Mouse (Mus musculus) cortical plate, adult 2 months (tissue): ENCODE data around the gene Bmpr1a.

Source experiments
- CTCF ChIP-seq: fragments of 200-500 bp; IDR thresholded peaks from 2 replicates; pipeline ENCODE4 v1.5.1; 2011; ENCODE audit warnings: mild to moderate bottlenecking, control low read depth, low read length; ENCODE audit not compliant: insufficient read depth; ENCODE audit errors: extremely low read depth
- POLR2A ChIP-seq: fragments of 200-500 bp; IDR thresholded peaks from 2 replicates; pipeline ENCODE4 v1.6.1; 2011; ENCODE audit warnings: mild to moderate bottlenecking, low read length, control low read depth; ENCODE audit not compliant: insufficient read depth; ENCODE audit errors: extremely low read depth

DNA sequence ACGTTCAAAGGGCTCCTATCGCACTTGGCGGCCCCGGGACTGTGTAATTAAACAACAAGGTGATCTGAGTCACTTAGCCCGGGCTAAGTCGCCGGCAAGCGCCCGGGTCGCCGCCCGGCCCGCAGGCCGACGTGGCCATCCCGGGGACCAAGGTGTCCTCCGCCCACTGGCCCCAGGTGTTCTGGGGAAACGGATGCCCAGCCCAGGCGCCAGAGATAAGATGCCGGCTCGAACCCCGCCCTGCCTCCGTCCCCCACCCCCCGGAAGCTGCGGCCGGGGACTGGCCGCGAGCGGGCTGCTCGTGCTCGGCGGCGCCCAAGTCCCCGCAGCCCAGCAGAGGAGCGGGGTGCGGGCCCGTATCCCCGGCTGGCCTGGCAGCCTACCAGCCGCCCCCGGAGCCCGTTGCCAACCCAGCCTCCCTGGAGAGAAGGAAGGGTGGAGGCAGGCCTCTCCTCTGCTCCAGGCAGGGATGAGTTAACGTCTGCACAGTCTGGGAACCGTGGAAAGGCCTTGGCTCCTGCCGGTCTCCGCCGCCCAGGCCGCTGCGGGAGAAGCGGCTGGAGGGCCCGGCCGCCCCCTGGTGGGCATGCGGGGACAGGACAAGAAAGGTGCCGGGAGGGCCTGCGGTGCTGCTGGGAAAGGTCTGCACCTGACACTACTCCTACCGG, 46.0 kb upstream of the Bmpr1a start:
- TF ChIP-seq POLR2A: 0 out of 2 replicates have a peak, but pooled peaks have one; percentile 40
- TF ChIP-seq CTCF: peak; percentile 51
